Mouse (Mus musculus) ZHBTc4 (cell line): ENCODE results near the gene Fyn.

Experiments used
- DNase-seq: peaks from one replicate; pipeline ENCODE4 v3.0.0-alpha.2; 2011; ENCODE audit warnings: low read depth, low spot score

Gene Fyn

GRCm38 (mm10) chr10:39411857-39412559, 43.4 kb downstream of the Fyn start:
- no peak for DNase-seq

DNA sequence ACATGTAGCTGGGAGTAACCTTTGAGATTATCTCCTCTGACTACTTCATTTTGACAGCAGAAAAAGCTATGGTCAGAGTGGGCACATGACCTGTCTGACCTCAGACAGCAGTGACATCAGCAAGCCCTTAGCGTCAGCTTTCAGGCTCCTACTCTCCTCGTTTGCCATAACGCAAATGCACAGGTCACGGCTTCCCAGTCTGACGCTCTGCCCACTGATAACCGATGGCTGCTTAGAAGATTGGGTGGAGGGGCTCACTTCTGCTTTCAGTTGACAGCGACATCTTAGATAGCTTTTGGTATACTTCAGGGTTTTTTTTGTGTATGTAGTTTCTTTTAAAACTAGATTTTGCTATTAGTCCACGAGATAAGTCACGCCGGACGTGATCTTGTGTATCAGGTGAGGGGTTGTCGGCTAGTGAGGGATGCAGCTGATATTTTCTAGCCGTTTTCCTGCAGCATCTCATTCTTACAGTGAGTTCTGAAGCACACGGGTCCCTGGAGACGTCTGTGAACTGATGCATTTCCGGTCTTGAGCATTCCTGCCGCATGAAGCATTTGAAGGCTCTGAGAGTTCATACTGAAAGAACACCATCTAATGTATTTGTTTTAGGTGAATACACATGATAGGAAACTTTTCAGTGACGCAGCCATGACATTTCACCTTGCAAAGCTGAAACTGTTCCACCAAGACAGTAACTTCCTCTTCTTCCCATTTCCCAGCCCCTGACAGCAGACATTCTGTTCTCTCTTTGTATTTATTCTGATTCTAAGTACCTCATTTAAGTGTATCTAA, 44.4 kb downstream of the Fyn start:
- DNase-seq: no peak

GRCm38 (mm10) chr10:39414068-39414467, 45.4 kb downstream of the Fyn start:
- no peak for DNase-seq

GRCm38 (mm10) chr10:39415586-39415985, 46.9 kb downstream of the Fyn start:
- no peak for DNase-seq

DNA sequence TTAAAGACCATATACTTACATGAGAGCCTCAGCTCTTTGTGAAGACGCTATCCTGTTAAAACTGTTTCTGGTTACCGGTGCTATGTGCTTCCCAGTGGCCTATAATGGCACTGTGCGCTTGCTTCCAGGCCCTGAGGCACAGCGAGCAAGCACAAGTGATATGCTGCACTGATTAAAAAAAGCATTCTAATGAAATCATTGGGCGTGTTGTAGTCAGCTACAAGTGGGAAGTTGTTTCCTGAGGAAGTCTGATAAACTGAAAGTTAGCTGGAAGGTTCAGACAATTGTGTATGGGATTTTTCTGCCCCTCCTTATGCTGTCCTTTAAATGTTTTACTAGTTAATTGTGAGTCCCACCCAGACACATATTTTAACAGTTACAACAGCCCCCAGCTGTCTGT, 49.0 kb downstream of the Fyn start:
- DNase-seq: no peak

- no peak for DNase-seq
These were observed 49.7 kb downstream of the Fyn start for GRCm38 (mm10) chr10:39418395-39418794.

- DNase-seq: no peak
These were observed 52.4 kb downstream of the Fyn start for GRCm38 (mm10) chr10:39420842-39421617.

GRCm38 (mm10) chr10:39421772-39422171, 53.1 kb downstream of the Fyn start:
- no peak for DNase-seq

DNA sequence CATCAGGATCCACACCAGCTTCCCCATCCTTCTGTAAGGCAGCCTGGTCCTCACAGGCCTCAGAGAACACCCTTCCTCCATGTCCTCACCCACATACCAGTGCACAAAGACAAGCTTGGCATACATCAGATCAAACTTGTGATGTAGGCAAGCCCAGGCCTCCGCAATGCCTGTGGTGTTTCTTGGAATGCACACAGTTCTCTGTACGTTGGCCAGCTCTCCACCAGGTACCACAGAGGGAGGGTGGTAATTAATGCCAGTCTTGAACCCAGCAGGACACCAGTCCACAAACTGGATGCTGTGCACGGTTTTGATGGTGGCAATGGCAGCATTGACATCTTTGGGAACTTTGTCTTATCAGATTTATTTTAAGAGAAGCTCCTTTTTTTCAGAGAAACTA, 56.0 kb downstream of the Fyn start:
- no peak for DNase-seq

DNA sequence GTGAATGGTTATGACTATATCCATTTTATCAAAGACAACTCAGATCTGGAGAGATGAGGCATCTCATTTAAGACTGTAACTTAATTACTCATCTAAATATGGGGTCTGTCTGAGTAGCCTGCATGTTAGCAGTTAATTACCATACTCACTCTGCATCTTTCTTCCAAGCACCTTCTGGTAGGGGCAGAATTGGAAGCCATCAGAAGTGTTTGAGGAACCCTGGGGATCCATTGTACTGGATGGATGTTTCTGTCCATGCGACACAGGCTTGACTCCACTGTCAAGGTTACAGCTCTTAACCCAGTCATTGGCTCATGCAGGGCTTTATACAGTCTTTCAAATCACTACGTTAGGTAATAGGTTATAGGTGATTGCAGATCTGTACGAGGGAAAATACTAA, 57.4 kb downstream of the Fyn start:
- peak; percentile 37 for DNase-seq

GRCm38 (mm10) chr10:39426833-39427490, 58.3 kb downstream of the Fyn start:
- DNase-seq: no peak

- no peak for DNase-seq
These were observed 61.0 kb downstream of the Fyn start for GRCm38 (mm10) chr10:39429661-39430060.

- no peak for DNase-seq
These were observed 61.6 kb downstream of the Fyn start for GRCm38 (mm10) chr10:39430074-39430764.

- DNase-seq: no peak
These were observed 62.6 kb downstream of the Fyn start for GRCm38 (mm10) chr10:39431265-39431664.

GRCm38 (mm10) chr10:39432648-39433568, 64.3 kb downstream of the Fyn start:
- DNase-seq: no peak

DNA sequence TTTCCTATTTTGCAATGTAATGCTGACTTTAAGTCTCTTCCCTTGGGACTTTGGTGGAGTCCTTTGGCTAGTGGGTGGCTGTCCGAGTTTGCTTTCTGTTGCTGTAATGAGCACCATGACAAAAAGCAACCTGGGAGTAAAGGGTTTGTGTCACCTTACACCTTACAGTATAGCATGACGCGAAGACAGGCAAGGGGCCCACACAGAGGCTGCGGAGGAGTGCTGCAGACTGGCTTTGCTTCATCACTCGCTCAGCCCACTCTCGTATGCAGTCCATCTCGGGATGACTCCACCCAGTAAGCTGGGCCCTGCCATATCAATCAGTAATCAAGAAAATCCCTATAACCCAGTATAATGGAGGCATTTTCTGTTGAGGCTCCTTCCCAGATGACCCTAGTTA, 65.2 kb downstream of the Fyn start:
- DNase-seq: no peak

DNA sequence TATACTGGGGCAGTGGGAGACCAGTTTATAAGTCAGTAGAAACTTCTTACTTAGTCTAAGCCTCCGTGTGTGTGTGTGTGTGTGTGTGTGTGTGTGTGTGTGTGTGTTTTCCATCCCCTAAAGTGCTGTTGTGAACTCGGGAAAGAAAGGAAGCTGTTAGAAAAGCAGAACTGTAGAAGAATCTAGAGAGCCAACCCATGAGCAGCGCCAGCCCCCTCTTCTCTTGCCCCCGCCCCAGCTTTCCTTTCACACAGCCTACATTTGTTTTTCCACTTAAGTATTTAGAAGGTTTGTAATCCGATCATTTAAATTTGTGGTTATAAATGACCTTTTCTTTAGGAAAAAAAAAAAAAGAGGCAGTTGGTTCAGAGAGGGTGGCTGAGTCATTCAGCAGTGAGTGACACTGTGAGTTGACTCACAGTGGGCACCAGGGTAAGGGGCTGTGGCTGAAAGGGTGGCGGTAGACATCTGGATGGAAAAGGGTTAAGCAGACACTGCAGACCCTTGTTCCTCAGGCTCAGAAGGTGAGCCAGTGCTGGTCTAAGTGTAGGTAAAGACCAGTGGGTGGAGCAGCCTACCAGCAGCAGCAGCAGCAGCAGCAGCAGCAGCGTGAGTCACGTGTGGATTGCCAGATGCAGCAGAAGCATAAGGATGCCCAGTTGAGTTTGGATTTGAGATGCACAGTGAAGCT, 66.2 kb downstream of the Fyn start:
- no peak for DNase-seq

- DNase-seq: no peak
These were observed 70.2 kb downstream of the Fyn start for GRCm38 (mm10) chr10:39438905-39439304.

GRCm38 (mm10) chr10:39440506-39440905, 71.9 kb downstream of the Fyn start:
- no peak for DNase-seq

DNA sequence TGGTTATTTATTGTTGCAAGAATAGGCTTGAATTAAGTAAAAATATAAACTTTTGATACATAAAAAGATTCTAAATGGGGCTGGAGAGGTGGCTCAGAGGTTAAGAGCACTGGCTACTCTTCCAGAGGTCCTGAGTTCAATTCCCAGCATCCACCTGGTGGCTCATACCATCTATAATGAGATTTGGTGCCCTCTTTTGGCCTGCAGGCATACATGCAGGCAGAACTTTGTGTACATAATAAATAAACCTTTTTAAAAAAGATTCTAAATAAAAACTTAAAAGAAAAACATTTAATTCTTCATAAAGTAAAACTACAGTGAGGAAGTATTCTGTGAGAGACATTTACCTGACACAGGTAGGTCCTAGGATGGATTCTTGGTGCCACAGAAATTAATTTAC, 73.0 kb downstream of the Fyn start:
- no peak for DNase-seq
